Mouse (Mus musculus): Measurements from ENCODE around the gene Cdh23.

- TF ChIP-seq HCFC1 (IDR thresholded peaks at IDR 0.05; ENCODE audit: borderline replicate concordance, insufficient read depth, low read length), result no peak
- TF ChIP-seq CHD2 (IDR thresholded peaks at IDR 0.05; ENCODE audit: low read depth, low read length), result no peak
Measured at GRCm38 (mm10) chr10:60562946-60563345, 133.3 kb downstream of the Cdh23 start.
